Mouse (Mus musculus): ENCODE measurements at regions not wholly inside any gene's neighbourhood (a gene's known extent, or its start where the extent isn't known, plus 50 kb on each side); places are given as distances from the start of the nearest gene placed in this dataset.

DNA sequence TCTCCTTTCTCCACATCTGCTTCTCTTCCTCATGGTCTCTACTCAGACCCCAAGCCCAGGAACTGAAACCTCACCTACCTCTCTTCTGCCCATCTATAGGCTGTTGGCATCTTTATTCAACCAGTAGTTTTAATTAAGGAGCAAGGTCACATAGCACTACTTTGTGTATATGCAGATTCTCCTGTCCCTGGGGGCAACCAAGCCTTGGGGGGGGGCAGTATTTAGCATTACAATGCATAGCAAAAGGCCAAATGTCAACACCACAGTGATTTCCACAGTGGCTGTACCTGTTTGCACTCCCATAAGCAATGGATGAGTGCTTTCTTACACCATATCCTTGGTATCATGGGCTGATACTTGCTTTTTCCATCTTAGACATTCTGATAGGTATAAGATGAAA, 1826.4 kb downstream of the 9330182O14Rik start:
- H3K27ac ChIP-seq (ENCODE audit: insufficient read depth, low read length): no peak overlapping the region
- TF ChIP-seq POLR2A (IDR thresholded peaks at IDR 0.05; ENCODE audit: low read depth, low read length) (no peak), CTCF (IDR thresholded peaks at IDR 0.05; ENCODE audit: extremely low read depth, insufficient read depth, insufficient read length, insufficient replicate concordance) (no peak)
- DNase-seq (ENCODE audit: low read depth in 1 of 2, low spot score in 2 of 2): no peak
- H3K4me1 ChIP-seq (ENCODE audit: control insufficient read depth, insufficient read depth, insufficient read length): no peaks in the 10 kb centered on the region
- no peaks in the 10 kb centered on the region for H3K27me3 ChIP-seq (ENCODE audit: control insufficient read depth, insufficient read depth, low read length)
- no peak overlapping the region for H3K4me3 ChIP-seq (ENCODE audit: extremely low read depth, insufficient read depth, insufficient read length)
- H3K36me3 ChIP-seq (ENCODE audit: control insufficient read depth, insufficient read depth, low read length): no peaks in the 10 kb centered on the region

GRCm38 (mm10) chr15:41970877-41971276, 1836.7 kb downstream of the 9330182O14Rik start:
- no peak for DNase-seq (ENCODE audit: low read depth in 1 of 2, low spot score in 2 of 2)
- no peak for TF ChIP-seq POLR2A (IDR thresholded peaks at IDR 0.05; ENCODE audit: low read depth, low read length)
- TF ChIP-seq CTCF (IDR thresholded peaks at IDR 0.05; ENCODE audit: extremely low read depth, insufficient read depth, insufficient read length, insufficient replicate concordance): no peak
- no peak overlapping the region for H3K4me3 ChIP-seq (ENCODE audit: extremely low read depth, insufficient read depth, insufficient read length)
- H3K27me3 ChIP-seq (ENCODE audit: control insufficient read depth, insufficient read depth, low read length): no peaks in the 10 kb centered on the region
- no peaks in the 10 kb centered on the region for H3K36me3 ChIP-seq (ENCODE audit: control insufficient read depth, insufficient read depth, low read length)
- no peaks in the 10 kb centered on the region for H3K4me1 ChIP-seq (ENCODE audit: control insufficient read depth, insufficient read depth, insufficient read length)
- WGBS: 31% methylated on average over 6 of the region's 6 CpGs
- no peak overlapping the region for H3K27ac ChIP-seq (ENCODE audit: insufficient read depth, low read length)

DNA sequence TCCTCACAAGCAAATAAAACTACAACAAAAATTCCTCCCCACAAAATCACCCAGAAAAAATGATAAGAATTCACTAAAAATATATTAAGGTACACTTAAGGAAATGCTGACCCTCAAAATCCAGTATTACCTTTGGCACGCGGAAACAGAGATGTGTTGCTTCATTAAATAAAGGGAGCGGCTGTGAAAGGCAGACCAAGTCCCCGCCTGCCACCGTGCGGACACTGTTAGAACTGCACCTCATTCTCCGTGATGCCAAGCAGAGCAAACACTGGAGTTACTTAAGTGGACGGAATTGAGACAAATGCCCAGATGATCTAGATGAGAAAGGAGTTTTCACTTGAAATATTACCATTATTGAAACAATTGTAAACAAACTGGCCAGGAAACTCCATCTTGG, 1839.1 kb downstream of the 9330182O14Rik start:
- DNase-seq (ENCODE audit: low read depth in 1 of 2, low spot score in 2 of 2): peak; percentile 28 to 73
- no peaks in the 10 kb centered on the region for H3K36me3 ChIP-seq (ENCODE audit: control insufficient read depth, insufficient read depth, low read length)
- no peaks in the 10 kb centered on the region for H3K27me3 ChIP-seq (ENCODE audit: control insufficient read depth, insufficient read depth, low read length)
- no peak overlapping the region for H3K4me3 ChIP-seq (ENCODE audit: extremely low read depth, insufficient read depth, insufficient read length)
- 8% methylated on average over 8 of the region's 8 CpGs for WGBS
- TF ChIP-seq POLR2A (IDR thresholded peaks at IDR 0.05; ENCODE audit: low read depth, low read length): no peak
- peak; percentile 96 for TF ChIP-seq CTCF (IDR thresholded peaks at IDR 0.05; ENCODE audit: extremely low read depth, insufficient read depth, insufficient read length, insufficient replicate concordance)
- H3K27ac ChIP-seq (ENCODE audit: insufficient read depth, low read length): no peak overlapping the region
- H3K4me1 ChIP-seq (ENCODE audit: control insufficient read depth, insufficient read depth, insufficient read length): no peaks in the 10 kb centered on the region

- no peaks in the 10 kb centered on the region for H3K4me1 ChIP-seq (ENCODE audit: control insufficient read depth, insufficient read depth, insufficient read length)
- TF ChIP-seq POLR2A (IDR thresholded peaks at IDR 0.05; ENCODE audit: low read depth, low read length) (no peak), CTCF (IDR thresholded peaks at IDR 0.05; ENCODE audit: extremely low read depth, insufficient read depth, insufficient read length, insufficient replicate concordance) (no peak)
- H3K36me3 ChIP-seq (ENCODE audit: control insufficient read depth, insufficient read depth, low read length): no peaks in the 10 kb centered on the region
- no peak for DNase-seq (ENCODE audit: low read depth in 1 of 2, low spot score in 2 of 2)
- no peak overlapping the region for H3K27ac ChIP-seq (ENCODE audit: insufficient read depth, low read length)
- no peak overlapping the region for H3K4me3 ChIP-seq (ENCODE audit: extremely low read depth, insufficient read depth, insufficient read length)
- 95% methylated on average over 2 of the region's 2 CpGs for WGBS
- no peaks in the 10 kb centered on the region for H3K27me3 ChIP-seq (ENCODE audit: control insufficient read depth, insufficient read depth, low read length)
Observed at GRCm38 (mm10) chr15:41977196-41977595, 1843.0 kb downstream of the 9330182O14Rik start.

DNA sequence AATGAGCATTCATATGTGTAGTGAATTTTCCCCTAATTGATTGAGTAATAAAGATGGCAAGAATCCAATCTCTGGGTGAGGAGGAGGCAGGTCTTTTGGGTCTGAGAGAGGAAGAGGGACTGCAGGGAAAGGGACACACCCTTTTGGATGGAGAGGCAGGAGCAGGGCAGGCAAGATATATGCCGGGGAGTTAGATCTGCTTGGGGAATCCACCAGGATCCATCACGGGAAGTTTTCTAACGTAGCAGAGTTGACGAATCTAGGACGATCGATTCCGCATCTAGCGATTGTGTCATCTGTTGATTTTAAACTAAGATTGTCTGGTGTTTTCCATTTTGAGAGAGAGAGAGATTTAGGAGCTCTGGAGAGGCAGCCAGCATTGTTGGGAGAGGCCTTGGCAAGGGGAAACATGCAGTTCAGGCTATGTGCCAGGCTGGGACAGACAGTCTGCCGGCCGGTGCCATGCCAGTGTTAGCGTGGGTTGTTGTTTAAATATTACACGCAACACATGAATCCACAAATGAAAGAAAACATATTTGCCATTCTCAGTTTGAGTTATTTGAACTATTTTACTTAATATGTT, 1843.6 kb downstream of the 9330182O14Rik start:
- no peak for DNase-seq (ENCODE audit: low read depth in 1 of 2, low spot score in 2 of 2)
- no peaks in the 10 kb centered on the region for H3K4me1 ChIP-seq (ENCODE audit: control insufficient read depth, insufficient read depth, insufficient read length)
- H3K27ac ChIP-seq (ENCODE audit: insufficient read depth, low read length): no peak overlapping the region
- H3K36me3 ChIP-seq (ENCODE audit: control insufficient read depth, insufficient read depth, low read length): no peaks in the 10 kb centered on the region
- 89% methylated on average over 12 of the region's 12 CpGs for WGBS
- TF ChIP-seq CTCF (IDR thresholded peaks at IDR 0.05; ENCODE audit: extremely low read depth, insufficient read depth, insufficient read length, insufficient replicate concordance): no peak
- no peak for TF ChIP-seq POLR2A (IDR thresholded peaks at IDR 0.05; ENCODE audit: low read depth, low read length)
- no peaks in the 10 kb centered on the region for H3K27me3 ChIP-seq (ENCODE audit: control insufficient read depth, insufficient read depth, low read length)
- no peak overlapping the region for H3K4me3 ChIP-seq (ENCODE audit: extremely low read depth, insufficient read depth, insufficient read length)

DNA sequence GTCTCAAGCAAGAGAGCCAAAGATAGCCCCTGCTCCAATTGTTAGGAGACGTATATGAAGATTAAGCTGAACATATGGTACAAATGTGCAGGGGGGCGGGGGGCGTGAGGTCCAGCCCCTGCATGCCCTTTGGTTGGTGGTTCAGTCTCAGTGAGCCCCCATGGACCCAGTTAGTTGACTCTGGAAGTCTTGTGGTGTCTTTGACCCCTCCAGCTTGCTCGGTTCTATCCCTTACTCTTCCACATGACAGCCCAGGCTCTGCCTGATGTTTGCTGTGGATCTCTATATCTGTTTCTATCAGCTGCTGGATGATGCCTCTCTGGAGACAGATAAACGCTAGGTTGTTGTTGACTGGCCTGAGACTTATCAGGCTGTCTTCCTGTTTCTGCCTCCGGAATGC, 1849.1 kb downstream of the 9330182O14Rik start:
- Histone ChIP-seq H3K27me3 (ENCODE audit: control insufficient read depth, insufficient read depth, low read length) (no peaks in the 10 kb centered on the region), H3K36me3 (ENCODE audit: control insufficient read depth, insufficient read depth, low read length) (no peaks in the 10 kb centered on the region), H3K4me1 (ENCODE audit: control insufficient read depth, insufficient read depth, insufficient read length) (no peaks in the 10 kb centered on the region), H3K4me3 (ENCODE audit: extremely low read depth, insufficient read depth, insufficient read length) (no peak overlapping the region), H3K27ac (ENCODE audit: insufficient read depth, low read length) (no peak overlapping the region)
- WGBS: 88% methylated on average over 6 of the region's 6 CpGs
- DNase-seq (ENCODE audit: low read depth in 1 of 2, low spot score in 2 of 2): no peak
- TF ChIP-seq POLR2A (IDR thresholded peaks at IDR 0.05; ENCODE audit: low read depth, low read length): no peak
- no peak for TF ChIP-seq CTCF (IDR thresholded peaks at IDR 0.05; ENCODE audit: extremely low read depth, insufficient read depth, insufficient read length, insufficient replicate concordance)

DNA sequence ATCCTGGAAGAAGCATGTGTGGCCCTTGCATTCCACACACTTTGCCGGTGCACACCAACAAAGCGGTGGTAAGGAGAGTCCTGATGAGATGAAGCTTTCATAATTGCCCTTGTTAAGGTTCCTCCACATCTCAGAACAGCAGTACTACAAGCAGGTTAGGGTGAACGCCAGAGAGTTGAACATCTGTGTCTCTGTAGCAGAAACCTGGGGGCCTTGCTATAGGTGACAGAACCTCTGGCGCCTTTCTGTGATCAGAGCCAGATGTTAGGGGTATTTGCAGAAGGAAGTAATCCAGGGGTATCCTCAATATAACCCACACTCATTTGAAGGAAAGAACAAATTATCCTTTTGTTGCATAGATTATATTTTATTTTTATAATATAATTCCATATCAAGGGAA, 1850.1 kb downstream of the 9330182O14Rik start:
- Histone ChIP-seq H3K36me3 (ENCODE audit: control insufficient read depth, insufficient read depth, low read length) (no peaks in the 10 kb centered on the region), H3K4me3 (ENCODE audit: extremely low read depth, insufficient read depth, insufficient read length) (no peak overlapping the region), H3K27ac (ENCODE audit: insufficient read depth, low read length) (no peak overlapping the region), H3K27me3 (ENCODE audit: control insufficient read depth, insufficient read depth, low read length) (no peaks in the 10 kb centered on the region), H3K4me1 (ENCODE audit: control insufficient read depth, insufficient read depth, insufficient read length) (no peaks in the 10 kb centered on the region)
- TF ChIP-seq POLR2A (IDR thresholded peaks at IDR 0.05; ENCODE audit: low read depth, low read length) (no peak), CTCF (IDR thresholded peaks at IDR 0.05; ENCODE audit: extremely low read depth, insufficient read depth, insufficient read length, insufficient replicate concordance) (no peak)
- no peak for DNase-seq (ENCODE audit: low read depth in 1 of 2, low spot score in 2 of 2)
- WGBS: 90% methylated on average over 4 of the region's 4 CpGs
